Mouse (Mus musculus): ENCODE measurements around the gene Dbn1. TPM values are rescaled to one million over a fixed set of nuclear protein-coding genes. Genes with fewer than 3 reads are reported as not detected.
A peak's percentile ranks its signal among the peaks of the same experiment; 100 is the strongest.

The Dbn1 gene
- total RNA-seq, 1 experiment from 2014 or later = 0.60 TPM

DNA sequence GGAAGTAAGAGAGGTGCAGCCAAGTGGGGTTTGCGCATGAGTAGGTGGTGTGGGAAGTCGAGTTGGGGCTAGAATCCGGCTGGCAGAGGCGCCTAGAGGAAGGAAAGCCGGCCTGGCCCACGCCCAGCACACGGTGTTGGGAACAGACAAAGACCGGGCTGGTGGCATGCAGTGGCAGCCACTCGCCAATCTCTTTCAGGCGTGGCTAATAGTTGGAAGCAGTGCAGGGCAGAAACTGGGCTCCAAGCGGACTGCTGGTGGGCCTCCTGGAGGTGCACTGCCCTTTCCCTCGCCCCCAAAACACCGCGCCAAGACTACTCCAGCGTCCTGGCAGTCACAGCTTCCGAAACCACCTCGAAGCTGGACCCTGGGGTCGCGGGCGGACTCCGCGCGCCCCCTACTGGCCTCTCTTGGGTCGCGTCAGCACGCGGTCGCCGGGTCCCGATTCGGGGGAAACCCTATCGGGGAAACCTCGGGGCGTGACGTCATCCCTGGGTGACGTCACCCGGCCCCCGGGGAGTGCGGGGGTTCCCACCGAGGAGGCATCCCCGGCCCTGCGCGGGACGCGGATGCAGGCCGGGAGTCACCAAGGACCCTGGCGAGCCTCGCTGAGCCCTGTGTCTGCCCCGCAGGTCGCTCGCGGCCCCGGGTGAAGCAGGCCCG, 16.6 kb downstream of the Dbn1 start:
- ATAC-seq (replicated peaks in 1 of 2; ENCODE audit: insufficient read depth in 1 of 2, low FRiP score in 2 of 2, low TSS enrichment in 1 of 2, low read depth in 1 of 2, poor library complexity in 2 of 2, severe bottlenecking in 2 of 2) = peak; percentile 43 to 65

DNA sequence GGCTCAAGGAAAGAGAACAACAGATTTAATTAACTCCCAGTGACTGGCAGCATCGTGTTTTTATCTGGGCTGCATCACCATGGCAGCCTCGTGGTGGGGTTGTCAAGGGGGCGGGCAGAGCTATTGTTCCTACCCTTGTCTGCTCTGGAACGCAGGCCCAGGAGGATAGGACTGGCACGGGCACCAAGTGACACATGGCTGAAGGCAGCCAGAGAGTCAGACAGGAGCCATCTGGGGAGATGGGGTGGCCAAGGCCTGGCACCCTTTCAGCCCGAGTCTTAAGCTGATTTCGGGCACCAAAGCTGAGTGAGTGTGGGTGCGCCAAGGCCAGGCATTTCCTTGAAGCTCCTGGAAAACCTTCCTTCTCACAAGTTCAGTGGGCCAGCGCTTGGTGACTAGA, 17.5 kb downstream of the Dbn1 start:
- ATAC-seq (replicated peaks in 1 of 2; ENCODE audit: insufficient read depth in 1 of 2, low FRiP score in 2 of 2, low TSS enrichment in 1 of 2, low read depth in 1 of 2, poor library complexity in 2 of 2, severe bottlenecking in 2 of 2) = no peak

- no peak for ATAC-seq (replicated peaks in 1 of 2; ENCODE audit: insufficient read depth in 1 of 2, low FRiP score in 2 of 2, low TSS enrichment in 1 of 2, low read depth in 1 of 2, poor library complexity in 2 of 2, severe bottlenecking in 2 of 2)
These were observed 18.9 kb downstream of the Dbn1 start for GRCm38 (mm10) chr13:55468851-55469560.

DNA sequence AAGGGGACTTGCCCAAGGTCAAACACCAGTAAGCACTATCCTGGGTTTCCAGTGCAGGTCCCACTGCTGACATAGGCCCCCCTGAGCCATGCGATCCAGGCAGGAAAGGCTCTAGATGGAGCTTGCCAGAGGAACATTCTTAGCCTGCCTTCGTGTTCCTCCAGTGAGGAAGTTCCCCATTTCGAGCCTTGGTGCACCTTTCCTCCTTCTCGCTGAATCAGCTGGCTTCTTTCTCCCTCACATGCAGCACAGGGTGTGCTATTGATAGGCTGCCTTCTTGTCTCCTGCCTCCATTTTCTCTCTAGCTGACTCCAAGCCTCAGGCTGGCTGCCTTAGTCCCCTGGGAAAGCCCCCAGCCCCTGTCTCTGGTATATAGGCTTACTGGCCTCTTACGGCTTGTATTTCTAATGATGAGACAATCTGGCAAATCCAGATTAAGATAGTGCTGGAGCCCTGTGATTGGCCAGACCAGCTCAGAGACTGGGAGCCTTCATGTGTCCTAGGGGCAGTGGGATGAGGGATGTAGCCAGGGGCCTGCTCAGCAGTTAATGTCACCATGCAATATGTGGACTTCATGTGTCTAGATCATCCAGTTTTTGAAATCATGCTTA, 22.0 kb downstream of the Dbn1 start:
- ATAC-seq (replicated peaks in 1 of 2; ENCODE audit: insufficient read depth in 1 of 2, low FRiP score in 2 of 2, low TSS enrichment in 1 of 2, low read depth in 1 of 2, poor library complexity in 2 of 2, severe bottlenecking in 2 of 2) = peak; percentile 24 to 48; a peak in 2 of 4 replicates

- peak; percentile 17 to 18; a peak in 1 of 4 replicates for ATAC-seq (replicated peaks in 1 of 2; ENCODE audit: insufficient read depth in 1 of 2, low FRiP score in 2 of 2, low TSS enrichment in 1 of 2, low read depth in 1 of 2, poor library complexity in 2 of 2, severe bottlenecking in 2 of 2)
These were observed 22.7 kb downstream of the Dbn1 start for GRCm38 (mm10) chr13:55465184-55465583.

- peak in 1 of 2 experiments; percentile 26; a peak in 1 of 4 replicates for ATAC-seq (replicated peaks in 1 of 2; ENCODE audit: insufficient read depth in 1 of 2, low FRiP score in 2 of 2, low TSS enrichment in 1 of 2, low read depth in 1 of 2, poor library complexity in 2 of 2, severe bottlenecking in 2 of 2)
These were observed 23.7 kb downstream of the Dbn1 start, which contains the start of gene Prr7 for GRCm38 (mm10) chr13:55464027-55464884. Gene Prr7, plus strand, starts transcription at chr13:55464267.

- no peak for ATAC-seq (replicated peaks in 1 of 2; ENCODE audit: insufficient read depth in 1 of 2, low FRiP score in 2 of 2, low TSS enrichment in 1 of 2, low read depth in 1 of 2, poor library complexity in 2 of 2, severe bottlenecking in 2 of 2)
These were observed 24.4 kb downstream of the Dbn1 start for GRCm38 (mm10) chr13:55463399-55464026.

- ATAC-seq (replicated peaks in 1 of 2; ENCODE audit: insufficient read depth in 1 of 2, low FRiP score in 2 of 2, low TSS enrichment in 1 of 2, low read depth in 1 of 2, poor library complexity in 2 of 2, severe bottlenecking in 2 of 2) = no peak
These were observed 24.9 kb downstream of the Dbn1 start for GRCm38 (mm10) chr13:55462965-55463364.

DNA sequence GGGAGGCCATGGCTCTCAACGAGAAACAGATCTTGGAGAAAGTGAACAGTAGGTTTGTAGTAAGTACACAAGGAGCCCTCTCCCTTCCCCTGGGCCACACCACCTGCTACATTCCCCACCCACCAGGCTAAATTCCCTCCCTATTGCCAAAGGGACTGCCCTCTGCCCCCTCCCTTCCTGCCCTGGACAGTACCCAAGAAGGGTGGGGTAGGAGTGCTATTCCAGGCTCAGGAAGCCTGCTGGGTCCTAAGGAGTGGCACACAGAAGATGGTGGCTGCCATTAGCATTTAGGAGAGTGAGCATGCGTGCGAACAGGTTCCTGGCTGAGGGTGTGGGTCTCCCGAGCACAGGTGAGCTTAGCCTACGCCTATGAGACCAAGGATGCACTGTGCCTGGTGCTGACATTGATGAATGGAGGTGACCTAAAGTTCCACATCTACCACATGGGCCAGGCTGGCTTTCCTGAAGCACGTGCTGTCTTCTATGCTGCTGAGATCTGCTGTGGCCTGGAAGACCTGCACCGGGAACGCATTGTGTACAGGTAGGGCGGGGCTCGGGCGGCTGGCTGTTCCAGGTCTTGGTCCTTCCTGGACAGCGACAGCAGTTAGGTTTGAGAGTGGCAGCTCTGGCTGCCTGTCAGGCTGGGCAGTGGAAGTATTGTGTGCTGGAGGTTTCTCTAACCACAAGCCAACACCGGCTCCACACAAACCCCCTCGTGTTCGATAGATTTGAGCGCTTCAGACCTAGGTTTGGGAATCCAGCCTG, 35.9 kb downstream of the Dbn1 start:
- no peak for ATAC-seq (replicated peaks in 1 of 2; ENCODE audit: insufficient read depth in 1 of 2, low FRiP score in 2 of 2, low TSS enrichment in 1 of 2, low read depth in 1 of 2, poor library complexity in 2 of 2, severe bottlenecking in 2 of 2)

- no peak for ATAC-seq (replicated peaks in 1 of 2; ENCODE audit: insufficient read depth in 1 of 2, low FRiP score in 2 of 2, low TSS enrichment in 1 of 2, low read depth in 1 of 2, poor library complexity in 2 of 2, severe bottlenecking in 2 of 2)
These were observed 36.6 kb downstream of the Dbn1 start for GRCm38 (mm10) chr13:55451296-55451695.

DNA sequence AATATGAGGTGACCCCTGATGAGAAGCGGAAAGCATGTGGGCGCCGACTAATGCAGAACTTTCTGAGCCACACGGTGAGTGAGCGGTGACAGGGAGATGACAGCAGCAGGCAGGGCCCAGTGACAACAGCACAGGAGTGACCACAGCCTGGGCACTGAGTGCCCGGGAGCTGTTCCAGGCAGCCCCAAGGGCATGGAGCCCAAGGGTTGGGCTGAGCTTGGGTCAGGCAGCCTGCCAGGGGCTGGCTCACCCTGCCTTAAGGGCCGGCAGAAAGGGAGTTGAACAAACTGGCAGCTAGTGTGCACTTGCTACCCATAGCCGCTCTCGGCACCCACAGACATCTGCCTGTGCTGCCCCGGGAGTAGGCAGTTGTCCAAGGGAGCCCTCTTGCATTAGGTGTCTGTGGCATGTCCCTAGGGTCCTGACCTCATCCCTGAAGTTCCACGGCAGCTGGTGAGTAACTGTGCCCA, 37.4 kb downstream of the Dbn1 start:
- ATAC-seq (replicated peaks in 1 of 2; ENCODE audit: insufficient read depth in 1 of 2, low FRiP score in 2 of 2, low TSS enrichment in 1 of 2, low read depth in 1 of 2, poor library complexity in 2 of 2, severe bottlenecking in 2 of 2) = no peak

GRCm38 (mm10) chr13:55449679-55450441, 38.1 kb downstream of the Dbn1 start:
- ATAC-seq (replicated peaks in 1 of 2; ENCODE audit: insufficient read depth in 1 of 2, low FRiP score in 2 of 2, low TSS enrichment in 1 of 2, low read depth in 1 of 2, poor library complexity in 2 of 2, severe bottlenecking in 2 of 2) = peak; percentile 8 to 22; a peak in 2 of 4 replicates

- ATAC-seq (replicated peaks in 1 of 2; ENCODE audit: insufficient read depth in 1 of 2, low FRiP score in 2 of 2, low TSS enrichment in 1 of 2, low read depth in 1 of 2, poor library complexity in 2 of 2, severe bottlenecking in 2 of 2) = no peak
These were observed 38.7 kb downstream of the Dbn1 start for GRCm38 (mm10) chr13:55449205-55449604.

- ATAC-seq (replicated peaks in 1 of 2; ENCODE audit: insufficient read depth in 1 of 2, low FRiP score in 2 of 2, low TSS enrichment in 1 of 2, low read depth in 1 of 2, poor library complexity in 2 of 2, severe bottlenecking in 2 of 2) = no peak
These were observed 39.8 kb downstream of the Dbn1 start for GRCm38 (mm10) chr13:55448131-55448530.

- peak; percentile 30 to 38; a peak in 3 of 4 replicates for ATAC-seq (replicated peaks in 1 of 2; ENCODE audit: insufficient read depth in 1 of 2, low FRiP score in 2 of 2, low TSS enrichment in 1 of 2, low read depth in 1 of 2, poor library complexity in 2 of 2, severe bottlenecking in 2 of 2)
These were observed 40.4 kb downstream of the Dbn1 start for GRCm38 (mm10) chr13:55447543-55447943.

Data from hematopoietic stem cell, adult 5-6 weeks (primary cell).